Mouse (Mus musculus): ENCODE results near the gene Galntl6. TPM values are rescaled to one million over a fixed set of nuclear protein-coding genes. Genes with fewer than 3 reads are reported as not detected.
"Not testable (repeated sequence)": the region's sequence is repeated elsewhere in the genome, so short reads cannot be mapped to it uniquely, and the experiment has no call there.

Galntl6 gene
- polyA plus RNA-seq, 1 experiment from 2014 or later = 0.36 TPM

DNA sequence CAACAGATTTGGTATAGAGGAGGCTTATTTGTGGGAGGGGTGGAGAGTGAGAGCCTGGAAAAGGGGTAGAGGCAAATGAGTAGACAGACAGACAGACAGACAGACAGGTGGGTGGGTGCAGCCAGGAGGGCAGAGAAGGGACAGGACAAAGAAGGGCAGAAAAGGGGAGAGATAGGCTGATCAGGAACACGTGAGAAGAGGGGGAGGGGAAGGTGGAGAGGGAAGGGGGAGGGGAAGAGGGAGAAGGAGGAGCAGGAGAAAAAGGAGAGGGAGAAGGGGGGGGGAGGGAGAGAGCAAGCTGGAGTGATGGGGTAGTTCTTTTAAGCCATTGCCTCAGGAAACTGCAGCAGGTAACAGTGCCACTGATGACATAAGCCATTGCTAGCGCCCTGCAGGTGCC, 1144.9 kb downstream of the Galntl6 start:
- WGBS = 38% methylated on average over 2 of the region's 2 CpGs
- Histone ChIP-seq H3K4me3 (ENCODE audit: low read length) (no peak overlapping the region), H3K9ac (ENCODE audit: low read length) (no peak overlapping the region), H3K4me1 (replicated peaks; ENCODE audit: control insufficient read depth, insufficient read depth, low read length) (no peaks in the 10 kb centered on the region), H3K27me3 (ENCODE audit: control insufficient read depth, insufficient read depth, low read depth, low read length) (no peaks in the 10 kb centered on the region), H3K4me2 (ENCODE audit: low read depth, low read length) (no peak overlapping the region), H3K36me3 (ENCODE audit: control insufficient read depth, insufficient read depth, low read length) (no peaks in the 10 kb centered on the region), H3K27ac (ENCODE audit: low read length) (no peak overlapping the region), H3K9me3 (ENCODE audit: control insufficient read depth, low read length) (no peaks in the 10 kb centered on the region)
- ATAC-seq (ENCODE audit: low read depth) = no peak

DNA sequence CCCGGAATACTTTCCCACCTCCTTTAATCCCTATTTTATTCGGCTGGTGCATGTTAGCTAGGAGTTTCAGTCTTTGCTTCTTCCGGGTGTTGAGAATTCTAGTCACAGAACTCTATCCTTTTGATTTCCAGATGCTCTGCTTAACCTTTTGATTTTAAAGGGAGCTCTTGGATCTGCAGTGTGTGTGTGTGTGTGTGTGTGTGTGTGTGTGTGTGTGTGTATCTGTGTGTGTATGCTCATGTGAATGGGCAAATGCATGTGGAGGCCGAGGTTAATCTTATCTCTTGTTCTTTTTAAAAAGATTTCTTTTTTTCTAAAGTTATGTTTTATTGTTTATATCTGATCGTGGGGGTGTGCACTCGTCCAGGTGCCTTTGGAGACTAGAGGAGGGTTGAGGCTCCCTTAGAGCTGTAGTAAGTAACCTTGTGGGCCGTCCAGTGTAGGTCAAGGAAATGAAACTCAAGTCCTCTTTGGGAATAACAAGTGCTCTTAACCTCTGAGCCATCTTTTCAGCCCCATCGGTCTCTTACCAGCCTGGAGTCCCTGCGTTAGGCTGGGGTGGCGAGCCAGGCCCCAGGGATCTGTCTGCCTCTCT, 1145.9 kb downstream of the Galntl6 start:
- ATAC-seq (ENCODE audit: low read depth) = no peak
- WGBS = 42% methylated on average over 10 of the region's 10 CpGs
- Histone ChIP-seq H3K36me3 (ENCODE audit: control insufficient read depth, insufficient read depth, low read length) (no peaks in the 10 kb centered on the region), H3K9ac (ENCODE audit: low read length) (no peak overlapping the region), H3K27ac (ENCODE audit: low read length) (no peak overlapping the region), H3K9me3 (ENCODE audit: control insufficient read depth, low read length) (no peaks in the 10 kb centered on the region), H3K4me1 (replicated peaks; ENCODE audit: control insufficient read depth, insufficient read depth, low read length) (no peaks in the 10 kb centered on the region), H3K4me2 (ENCODE audit: low read depth, low read length) (peak overlapping the region; percentile 7; the same call in 1 of the 2 replicates), H3K27me3 (ENCODE audit: control insufficient read depth, insufficient read depth, low read depth, low read length) (no peaks in the 10 kb centered on the region), H3K4me3 (ENCODE audit: low read length) (no peak overlapping the region)

DNA sequence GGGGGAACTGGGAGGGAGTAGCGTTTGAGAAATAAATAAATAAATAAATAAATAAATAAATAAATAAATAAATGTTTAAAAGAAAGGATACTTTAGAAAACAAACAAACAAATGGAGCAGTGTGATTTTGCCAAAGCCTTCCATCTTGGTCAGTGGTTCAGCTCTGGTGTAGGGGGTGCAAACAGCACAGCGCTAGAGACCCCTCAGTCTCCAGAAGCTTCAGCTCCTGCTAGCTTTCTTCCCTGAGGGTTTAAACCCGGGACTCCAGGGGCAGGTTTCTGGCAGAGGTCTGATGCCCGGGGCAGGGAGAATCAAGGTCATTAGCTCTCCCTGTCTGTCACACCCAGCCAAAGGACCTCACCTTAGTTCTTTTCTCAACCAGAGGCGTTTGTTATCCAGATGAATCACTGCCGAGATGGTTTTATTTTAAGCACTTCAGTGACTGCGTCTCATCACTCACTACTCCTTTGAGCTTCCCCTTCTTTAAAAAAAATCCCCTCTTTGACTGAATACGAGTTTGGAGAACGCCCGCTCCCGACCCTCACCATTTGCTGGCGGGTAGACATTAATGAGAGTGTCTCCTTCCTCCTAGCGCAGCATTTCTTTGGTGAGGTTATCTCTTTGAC, 1146.6 kb downstream of the Galntl6 start:
- no peaks in the 10 kb centered on the region for H3K27me3 ChIP-seq (ENCODE audit: control insufficient read depth, insufficient read depth, low read depth, low read length)
- H3K4me3 ChIP-seq (ENCODE audit: low read length) = no peak overlapping the region
- no peak overlapping the region for H3K9ac ChIP-seq (ENCODE audit: low read length)
- H3K36me3 ChIP-seq (ENCODE audit: control insufficient read depth, insufficient read depth, low read length) = no peaks in the 10 kb centered on the region
- no peaks in the 10 kb centered on the region for H3K9me3 ChIP-seq (ENCODE audit: control insufficient read depth, low read length)
- H3K4me2 ChIP-seq (ENCODE audit: low read depth, low read length) = peak overlapping the region; percentile 7; the same call in 1 of the 2 replicates
- H3K4me1 ChIP-seq (replicated peaks; ENCODE audit: control insufficient read depth, insufficient read depth, low read length) = no peaks in the 10 kb centered on the region
- H3K27ac ChIP-seq (ENCODE audit: low read length) = no peak overlapping the region
- ATAC-seq (ENCODE audit: low read depth) = no peak
- WGBS = 13% methylated on average over 13 of the region's 13 CpGs

DNA sequence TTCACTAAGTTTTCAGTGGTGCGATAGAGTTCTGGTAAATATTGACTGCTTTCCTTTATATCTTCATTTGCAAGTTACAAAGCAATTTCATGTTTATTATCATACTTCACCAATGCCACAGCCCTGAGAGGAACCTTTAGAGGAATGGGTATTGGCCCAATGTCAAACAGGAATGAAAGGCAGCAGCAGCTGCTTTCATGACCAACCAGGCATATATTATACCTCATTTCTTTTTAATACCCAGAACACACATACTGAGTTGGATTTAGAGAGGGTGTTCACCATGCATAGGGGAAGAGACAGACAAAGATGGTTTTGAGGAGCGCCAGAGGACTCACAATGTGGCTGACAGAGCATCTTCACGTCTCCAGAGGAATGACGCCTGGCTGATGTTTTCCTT, 1147.2 kb downstream of the Galntl6 start:
- Histone ChIP-seq H3K4me3 (ENCODE audit: low read length) (no peak overlapping the region), H3K4me2 (ENCODE audit: low read depth, low read length) (no peak overlapping the region), H3K9me3 (ENCODE audit: control insufficient read depth, low read length) (no peaks in the 10 kb centered on the region), H3K4me1 (replicated peaks; ENCODE audit: control insufficient read depth, insufficient read depth, low read length) (no peaks in the 10 kb centered on the region), H3K27me3 (ENCODE audit: control insufficient read depth, insufficient read depth, low read depth, low read length) (no peaks in the 10 kb centered on the region), H3K36me3 (ENCODE audit: control insufficient read depth, insufficient read depth, low read length) (no peaks in the 10 kb centered on the region), H3K9ac (ENCODE audit: low read length) (no peak overlapping the region), H3K27ac (ENCODE audit: low read length) (no peak overlapping the region)
- 79% methylated on average over 4 of the region's 4 CpGs for WGBS
- no peak for ATAC-seq (ENCODE audit: low read depth)

DNA sequence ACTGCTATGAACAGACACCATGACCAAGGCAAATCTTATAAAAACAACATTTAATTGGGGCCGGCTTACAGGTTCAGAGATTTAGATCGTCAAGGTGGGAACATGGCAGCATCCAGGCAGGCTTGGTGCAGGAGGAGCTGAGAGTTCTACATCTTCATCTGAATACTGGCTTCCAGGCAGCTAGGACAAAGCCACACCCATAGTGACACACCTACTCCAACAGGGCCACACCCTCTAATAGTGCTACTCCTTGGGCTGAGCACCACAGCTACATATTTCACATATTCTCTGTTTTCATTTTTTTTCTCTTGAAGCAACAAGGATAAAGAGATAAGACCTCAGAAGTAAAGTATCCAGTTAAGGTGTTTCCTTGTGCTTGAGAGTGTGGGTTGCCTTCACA, 1149.8 kb downstream of the Galntl6 start:
- not testable (repeated sequence) for H3K4me1 ChIP-seq (replicated peaks; ENCODE audit: control insufficient read depth, insufficient read depth, low read length); H3K4me2 ChIP-seq (ENCODE audit: low read depth, low read length); H3K36me3 ChIP-seq (ENCODE audit: control insufficient read depth, insufficient read depth, low read length); H3K27ac ChIP-seq (ENCODE audit: low read length); ATAC-seq (ENCODE audit: low read depth); H3K9me3 ChIP-seq (ENCODE audit: control insufficient read depth, low read length); H3K4me3 ChIP-seq (ENCODE audit: low read length); H3K27me3 ChIP-seq (ENCODE audit: control insufficient read depth, insufficient read depth, low read depth, low read length); H3K9ac ChIP-seq (ENCODE audit: low read length)
- 76% methylated on average over 2 of the region's 2 CpGs for WGBS

DNA sequence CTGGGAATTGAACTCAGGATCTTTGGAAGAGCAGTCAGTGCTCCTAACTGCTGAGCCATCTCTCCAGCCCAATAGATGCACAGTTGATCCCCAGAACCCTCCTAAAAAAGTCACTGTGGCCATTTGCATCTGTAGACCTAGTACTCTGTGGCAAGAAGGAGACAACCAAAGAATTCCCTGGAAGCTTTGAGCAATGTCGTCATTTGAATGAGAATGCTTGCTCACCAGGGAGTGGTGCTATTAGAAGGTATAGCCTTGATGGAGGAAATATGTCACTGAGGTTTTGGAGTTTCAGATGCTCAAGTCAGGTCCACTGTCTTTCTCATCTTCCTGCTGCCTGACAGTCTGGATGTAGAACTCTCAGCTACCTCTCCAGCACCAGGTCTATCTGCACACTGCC, 1151.5 kb downstream of the Galntl6 start:
- Histone ChIP-seq H3K4me1 (replicated peaks; ENCODE audit: control insufficient read depth, insufficient read depth, low read length) (no peaks in the 10 kb centered on the region), H3K27me3 (ENCODE audit: control insufficient read depth, insufficient read depth, low read depth, low read length) (no peaks in the 10 kb centered on the region), H3K9ac (ENCODE audit: low read length) (no peak overlapping the region), H3K36me3 (ENCODE audit: control insufficient read depth, insufficient read depth, low read length) (no peaks in the 10 kb centered on the region), H3K4me2 (ENCODE audit: low read depth, low read length) (no peak overlapping the region), H3K9me3 (ENCODE audit: control insufficient read depth, low read length) (no peaks in the 10 kb centered on the region), H3K4me3 (ENCODE audit: low read length) (no peak overlapping the region), H3K27ac (ENCODE audit: low read length) (no peak overlapping the region)
- 73% methylated on average over 1 of the region's 1 CpGs for WGBS
- ATAC-seq (ENCODE audit: low read depth) = no peak

DNA sequence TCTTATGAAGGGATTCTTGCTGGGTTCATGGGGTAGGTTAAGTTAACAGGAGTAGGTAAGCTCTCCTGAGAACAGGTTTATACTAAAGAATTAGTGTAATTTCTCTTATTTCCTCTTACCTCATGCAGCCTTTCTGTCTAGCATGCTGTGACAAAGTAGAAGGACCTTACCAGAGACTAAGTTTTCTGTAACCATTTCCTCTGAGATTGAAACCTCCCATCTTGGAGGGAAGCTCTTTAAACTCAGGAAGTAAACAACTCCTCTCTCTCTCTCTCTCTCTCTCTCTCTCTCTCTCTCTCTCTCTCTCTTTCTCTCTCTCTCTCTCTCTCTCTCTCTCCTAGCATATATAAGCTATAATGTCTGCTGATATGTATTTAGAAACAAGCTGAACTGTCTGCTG, 1153.6 kb downstream of the Galntl6 start:
- Histone ChIP-seq H3K36me3 (ENCODE audit: control insufficient read depth, insufficient read depth, low read length) (no peaks in the 10 kb centered on the region), H3K4me2 (ENCODE audit: low read depth, low read length) (no peak overlapping the region), H3K9me3 (ENCODE audit: control insufficient read depth, low read length) (no peaks in the 10 kb centered on the region), H3K4me1 (replicated peaks; ENCODE audit: control insufficient read depth, insufficient read depth, low read length) (no peaks in the 10 kb centered on the region), H3K9ac (ENCODE audit: low read length) (no peak overlapping the region), H3K27me3 (ENCODE audit: control insufficient read depth, insufficient read depth, low read depth, low read length) (no peaks in the 10 kb centered on the region), H3K4me3 (ENCODE audit: low read length) (no peak overlapping the region), H3K27ac (ENCODE audit: low read length) (no peak overlapping the region)
- no peak for ATAC-seq (ENCODE audit: low read depth)

DNA sequence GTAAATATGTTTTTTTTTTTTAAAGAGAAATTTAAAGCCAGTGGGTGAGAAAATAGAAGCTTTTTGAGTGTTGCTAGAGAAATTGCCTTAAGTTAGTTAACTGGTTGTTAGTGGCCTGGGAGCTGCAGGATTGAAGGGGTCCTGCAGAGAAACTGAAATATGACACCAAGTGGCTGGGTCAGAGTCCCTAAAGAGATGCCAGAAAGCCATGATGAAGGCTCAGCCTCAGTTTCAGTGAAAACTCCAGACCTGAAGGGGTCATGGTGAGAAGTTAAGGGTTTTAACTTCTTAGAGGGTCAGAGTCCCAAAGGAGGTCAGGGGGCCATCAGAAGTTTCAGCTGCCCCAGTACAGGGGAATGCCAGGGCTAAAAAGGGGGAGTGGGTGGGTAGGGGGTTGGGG, 1155.0 kb downstream of the Galntl6 start:
- H3K4me1 ChIP-seq (replicated peaks; ENCODE audit: control insufficient read depth, insufficient read depth, low read length) = no peaks in the 10 kb centered on the region
- no peak overlapping the region for H3K4me3 ChIP-seq (ENCODE audit: low read length)
- no peak overlapping the region for H3K27ac ChIP-seq (ENCODE audit: low read length)
- H3K36me3 ChIP-seq (ENCODE audit: control insufficient read depth, insufficient read depth, low read length) = no peaks in the 10 kb centered on the region
- no peaks in the 10 kb centered on the region for H3K27me3 ChIP-seq (ENCODE audit: control insufficient read depth, insufficient read depth, low read depth, low read length)
- H3K9me3 ChIP-seq (ENCODE audit: control insufficient read depth, low read length) = no peaks in the 10 kb centered on the region
- H3K4me2 ChIP-seq (ENCODE audit: low read depth, low read length) = no peak overlapping the region
- ATAC-seq (ENCODE audit: low read depth) = no peak
- no peak overlapping the region for H3K9ac ChIP-seq (ENCODE audit: low read length)

DNA sequence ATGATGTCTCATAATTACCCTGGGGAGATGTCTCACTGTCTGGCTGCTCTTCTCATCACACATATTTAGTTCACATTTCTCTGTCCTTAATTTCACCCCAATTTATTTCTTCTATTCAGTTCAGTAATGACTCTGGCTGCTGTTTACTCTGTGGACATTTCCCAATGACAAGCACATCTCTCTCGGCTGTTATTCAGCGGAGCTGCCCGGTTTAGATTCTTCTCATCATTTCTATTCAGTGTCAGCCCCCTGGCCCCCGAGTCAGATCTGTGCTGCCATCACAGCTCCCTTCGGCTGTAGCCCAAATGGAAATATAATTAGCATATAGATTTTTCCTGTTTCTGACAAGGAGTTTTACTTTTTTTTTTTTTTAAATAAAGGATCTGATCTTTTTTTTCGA, 1158.4 kb downstream of the Galntl6 start:
- Histone ChIP-seq H3K4me1 (replicated peaks; ENCODE audit: control insufficient read depth, insufficient read depth, low read length) (no peaks in the 10 kb centered on the region), H3K9me3 (ENCODE audit: control insufficient read depth, low read length) (no peaks in the 10 kb centered on the region), H3K4me2 (ENCODE audit: low read depth, low read length) (no peak overlapping the region; the same call in 1 of the 2 replicates), H3K9ac (ENCODE audit: low read length) (no peak overlapping the region), H3K4me3 (ENCODE audit: low read length) (no peak overlapping the region), H3K36me3 (ENCODE audit: control insufficient read depth, insufficient read depth, low read length) (no peaks in the 10 kb centered on the region), H3K27me3 (ENCODE audit: control insufficient read depth, insufficient read depth, low read depth, low read length) (no peaks in the 10 kb centered on the region), H3K27ac (ENCODE audit: low read length) (no peak overlapping the region)
- ATAC-seq (ENCODE audit: low read depth) = no peak
- 46% methylated on average over 6 of the region's 6 CpGs for WGBS

DNA sequence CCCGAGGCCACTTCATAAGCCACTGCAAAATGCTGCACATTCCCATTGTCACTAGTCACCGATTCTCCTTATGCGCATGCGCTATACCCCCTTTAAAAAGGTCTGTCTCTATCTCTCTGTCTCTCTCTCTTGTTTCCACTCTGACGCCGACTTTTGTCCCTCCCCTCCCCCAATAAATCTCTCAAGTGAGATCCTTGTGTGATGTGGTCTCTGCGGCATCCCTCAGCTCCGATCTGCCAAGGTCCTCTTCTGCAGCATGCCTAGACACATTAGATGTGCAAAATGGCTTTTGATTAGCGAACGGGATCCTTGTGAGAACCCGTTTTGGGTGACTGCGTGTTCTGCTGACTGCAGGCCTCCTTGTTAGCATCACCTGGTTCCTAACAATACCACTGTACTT, 1168.8 kb downstream of the Galntl6 start:
- WGBS = 82% methylated on average over 12 of the region's 12 CpGs
- ATAC-seq (ENCODE audit: low read depth) = no peak
- Histone ChIP-seq H3K9me3 (ENCODE audit: control insufficient read depth, low read length) (no peaks in the 10 kb centered on the region), H3K4me3 (ENCODE audit: low read length) (no peak overlapping the region), H3K4me2 (ENCODE audit: low read depth, low read length) (no peak overlapping the region), H3K9ac (ENCODE audit: low read length) (no peak overlapping the region), H3K27ac (ENCODE audit: low read length) (no peak overlapping the region), H3K36me3 (ENCODE audit: control insufficient read depth, insufficient read depth, low read length) (no peaks in the 10 kb centered on the region), H3K4me1 (replicated peaks; ENCODE audit: control insufficient read depth, insufficient read depth, low read length) (no peaks in the 10 kb centered on the region), H3K27me3 (ENCODE audit: control insufficient read depth, insufficient read depth, low read depth, low read length) (no peaks in the 10 kb centered on the region)

All from lung, embryonic 16.5 days (tissue).